16 mouse cellular contexts compared by ENCODE assay signal in genomic region chr11:83447612-83448011, GRCm38 (mm10). TPM values are rescaled to one million over a fixed set of nuclear protein-coding genes. Genes with fewer than 3 reads are reported as not detected.
DNase-seq lines count a peak whose midpoint lies in the region; ATAC-seq and TF ChIP-seq lines count a peak whose summit lies in the region.
"Had no signal": no experiment of that assay in that cellular context is flagged by ENCODE, and none has a peak within 500 bp of the region (broad histone marks: within the 10 kb centered on the region; RNA-seq: fewer than 3 reads in every experiment).

No protein-coding gene starts in this region.

- no peak overlapping the region for H3K4me3 ChIP-seq in heart, postnatal 0 days (ENCODE audit: low read depth, low read length)
- H3K4me3 ChIP-seq in lung, postnatal 0 days (ENCODE audit: low read depth, low read length), result no peak overlapping the region
- no peak overlapping the region for H3K4me3 ChIP-seq in limb, embryonic 10.5 days
- H3K4me3 ChIP-seq: embryonic facial prominence, embryonic 12.5 days; hindbrain, embryonic 12.5 days had no signal

- no peak overlapping the region for H3K4me2 ChIP-seq in heart, postnatal 0 days (ENCODE audit: low read depth, low read length)
- H3K4me2 ChIP-seq in lung, postnatal 0 days (replicated peaks; ENCODE audit: low read depth, low read length), result no peak overlapping the region
- H3K4me2 ChIP-seq: embryonic facial prominence, embryonic 12.5 days; hindbrain, embryonic 12.5 days had no signal

- H3K9me3 ChIP-seq in heart, postnatal 0 days (replicated peaks; ENCODE audit: control insufficient read depth, low read length), result no peaks in the 10 kb centered on the region
- no peaks in the 10 kb centered on the region for H3K9me3 ChIP-seq in lung, postnatal 0 days (ENCODE audit: low read length)
- no peaks in the 10 kb centered on the region for H3K9me3 ChIP-seq in limb, embryonic 10.5 days (replicated peaks)
- H3K9me3 ChIP-seq: embryonic facial prominence, embryonic 12.5 days; hindbrain, embryonic 12.5 days had no signal

- 85% methylated on average over 10 of the region's 10 CpGs for WGBS in heart, postnatal 0 days
- WGBS in lung, postnatal 0 days, result 67% methylated on average over 10 of the region's 10 CpGs
- WGBS in limb, embryonic 10.5 days, result 45% methylated on average over 10 of the region's 10 CpGs

- H3K9ac ChIP-seq in heart, postnatal 0 days (replicated peaks; ENCODE audit: low read depth, low read length), result no peak overlapping the region
- H3K9ac ChIP-seq in lung, postnatal 0 days (replicated peaks; ENCODE audit: low read depth), result no peak overlapping the region
- H3K9ac ChIP-seq: embryonic facial prominence, embryonic 12.5 days; hindbrain, embryonic 12.5 days had no signal

- peaks cover 29% of the 10 kb centered on the region for H3K27me3 ChIP-seq in heart, postnatal 0 days (ENCODE audit: control insufficient read depth, insufficient read depth, low read length)
- H3K27me3 ChIP-seq in lung, postnatal 0 days (replicated peaks; ENCODE audit: insufficient read depth, low read length), result peaks cover 16% of the 10 kb centered on the region
- H3K27me3 ChIP-seq in limb, embryonic 10.5 days (ENCODE audit: low read depth, poor library complexity, severe bottlenecking), result peaks cover 54% of the 10 kb centered on the region

- ATAC-seq in heart, postnatal 0 days (ENCODE audit: insufficient read depth, low read depth), result no peak
- no peak for ATAC-seq in lung, postnatal 0 days

- intact Hi-C loops in heart, postnatal 25 days (cut with DNase I), result no loop called here

- no peak for TF ChIP-seq CTCF in heart, postnatal 0 days (IDR thresholded peaks at IDR 0.05; ENCODE audit: low read depth)
- no peak for TF ChIP-seq CTCF in lung, postnatal 0 days (IDR thresholded peaks at IDR 0.05)

- peak overlapping the region; percentile 43; the same call in 1 of the 2 replicates for H3K27ac ChIP-seq in heart, postnatal 0 days (ENCODE audit: low read depth)
- no peak overlapping the region for H3K27ac ChIP-seq in lung, postnatal 0 days (ENCODE audit: low read length)
- H3K27ac ChIP-seq in limb, embryonic 10.5 days, result 0 out of 2 replicates have a peak overlapping the region, but pooled peaks have one; percentile 42
- H3K27ac ChIP-seq: embryonic facial prominence, embryonic 12.5 days; hindbrain, embryonic 12.5 days had no signal

- H3K36me3 ChIP-seq in heart, postnatal 0 days (replicated peaks; ENCODE audit: control insufficient read depth, insufficient read depth, low read length), result no peaks in the 10 kb centered on the region
- H3K36me3 ChIP-seq in lung, postnatal 0 days (ENCODE audit: insufficient read depth, low read length), result no peaks in the 10 kb centered on the region
- H3K36me3 ChIP-seq in limb, embryonic 10.5 days, result no peaks in the 10 kb centered on the region
- H3K36me3 ChIP-seq: embryonic facial prominence, embryonic 12.5 days; hindbrain, embryonic 12.5 days had no signal

- TF ChIP-seq EP300 in heart, postnatal 0 days (IDR thresholded peaks at IDR 0.05; ENCODE audit: low read depth), result no peak
- no peak for TF ChIP-seq EP300 in lung, postnatal 0 days (IDR thresholded peaks at IDR 0.05)

- peak; percentile 42 for DNase-seq in adrenal gland, postnatal 10 days
- no peak for DNase-seq in adrenal gland, adult 8-10 months
- DNase-seq in heart, postnatal 0 days (ENCODE audit: low spot score), result no peak
- no peak for DNase-seq in heart, postnatal 25 days (ENCODE audit: low spot score)
- DNase-seq in lung, postnatal 0 days (ENCODE audit: low spot score), result peak; percentile 18
- DNase-seq in lung, postnatal 10 days, result no peak
- DNase-seq in limb, embryonic 10.5 days (ENCODE audit: low spot score), result no peak
- no peak for DNase-seq in layer of hippocampus, adult 9-10 months (ENCODE audit: low spot score)
- DNase-seq: cerebellum, postnatal 14 days had no signal

- H3K4me1 ChIP-seq in heart, postnatal 0 days (ENCODE audit: control insufficient read depth, insufficient read depth), result peaks cover 37% of the 10 kb centered on the region
- peaks cover 25% of the 10 kb centered on the region for H3K4me1 ChIP-seq in lung, postnatal 0 days (ENCODE audit: insufficient read depth, low read depth, low read length)
- H3K4me1 ChIP-seq in limb, embryonic 10.5 days, result peaks cover 48% of the 10 kb centered on the region

RNA-seq across cellular contexts. Expression of gene 1700020L24Rik, which starts 10.1 kb away (rescaled TPM):
- 1 to 10 TPM in 1 of 2 experiments, under 1 TPM in 1; 0.30 to 1.4 TPM for total RNA-seq in adrenal gland, postnatal 10 days (2021)
- under 1 TPM in 1 of 4 experiments, not detected in 3; 0.89 TPM for total RNA-seq in adrenal gland, adult 8-10 months (2022)
- total RNA-seq in heart, postnatal 0 days (2014; rRNA removed; ENCODE audit: low replicate concordance), result 4.2 TPM in 1 of 2 replicates, not detected in the other
- 0.81 and 1.1 TPM in 2 replicates for polyA plus RNA-seq in heart, postnatal 0 days (2015; fragmentation: Nextera tagmentation; extraction: Ambion mirVana)
- total RNA-seq in heart, postnatal 25 days (2021), result not detected
- 0.23 and 0.54 TPM in 2 replicates for polyA plus RNA-seq in lung, postnatal 0 days (2015; fragmentation: Nextera tagmentation; extraction: Ambion mirVana)
- polyA plus RNA-seq in limb, embryonic 10.5 days (2016; fragmentation: Nextera tagmentation; extraction: Ambion mirVana), result 0.31 TPM in 1 of 2 replicates, not detected in the other
- total RNA-seq: layer of hippocampus, postnatal 10 days had no signal

RNA-seq across cellular contexts. Expression of gene Mmp28, which starts 15.3 kb away (rescaled TPM):
- 10 to 100 TPM in 1 of 2 experiments, 1 to 10 TPM in 1; 9.8 to 15.1 TPM for total RNA-seq in adrenal gland, postnatal 10 days (2021)
- total RNA-seq in adrenal gland, adult 8-10 months (2022), result 10 to 100 TPM; 15.5 to 19.1 (median 17.8) TPM
- 7.8 and 24.7 TPM in 2 replicates for total RNA-seq in heart, postnatal 0 days (2014; rRNA removed; ENCODE audit: low replicate concordance)
- 3.7 and 4.3 TPM in 2 replicates for polyA plus RNA-seq in heart, postnatal 0 days (2015; fragmentation: Nextera tagmentation; extraction: Ambion mirVana)
- total RNA-seq in heart, postnatal 25 days (2021), result 1 to 10 TPM; 4.6 to 5.7 TPM
- polyA plus RNA-seq in lung, postnatal 0 days (2015; fragmentation: Nextera tagmentation; extraction: Ambion mirVana), result 4.2 and 5.1 TPM in 2 replicates
- polyA plus RNA-seq in limb, embryonic 10.5 days (2016; fragmentation: Nextera tagmentation; extraction: Ambion mirVana), result 0.75 and 2.3 TPM in 2 replicates

RNA-seq across cellular contexts. Expression of gene Gas2l2, which starts 18.4 kb away (rescaled TPM):
- total RNA-seq in adrenal gland, postnatal 10 days (2021), result not detected
- total RNA-seq in adrenal gland, adult 8-10 months (2022), result under 1 TPM in 1 of 4 experiments, not detected in 3; 0.19 TPM
- total RNA-seq in heart, postnatal 0 days (2014; rRNA removed; ENCODE audit: low replicate concordance), result not detected in 2 replicates
- polyA plus RNA-seq in heart, postnatal 0 days (2015; fragmentation: Nextera tagmentation; extraction: Ambion mirVana), result 0.15 TPM in 1 of 2 replicates, not detected in the other
- not detected for total RNA-seq in heart, postnatal 25 days (2021)
- 1.8 and 2.2 TPM in 2 replicates for polyA plus RNA-seq in lung, postnatal 0 days (2015; fragmentation: Nextera tagmentation; extraction: Ambion mirVana)
- polyA plus RNA-seq in limb, embryonic 10.5 days (2016; fragmentation: Nextera tagmentation; extraction: Ambion mirVana), result not detected in 2 replicates
- total RNA-seq: left cerebral cortex, postnatal 36 days had no signal
- polyA plus RNA-seq: forebrain, embryonic 11.5 days; liver, embryonic 16.5 days; stomach, embryonic 14.5 days had no signal

RNA-seq across cellular contexts. Expression of gene Taf15, which starts 25.3 kb away (rescaled TPM):
- total RNA-seq in adrenal gland, postnatal 10 days (2021), result 10 to 100 TPM; 54.9 to 58.4 TPM
- 10 to 100 TPM; 58.3 to 80.5 (median 68.7) TPM for total RNA-seq in adrenal gland, adult 8-10 months (2022)
- 1.6 and 6.0 TPM in 2 replicates for total RNA-seq in heart, postnatal 0 days (2014; rRNA removed; ENCODE audit: low replicate concordance)
- 4.2 and 4.7 TPM in 2 replicates for polyA plus RNA-seq in heart, postnatal 0 days (2015; fragmentation: Nextera tagmentation; extraction: Ambion mirVana)
- 10 to 100 TPM; 33.7 to 33.8 TPM for total RNA-seq in heart, postnatal 25 days (2021)
- polyA plus RNA-seq in lung, postnatal 0 days (2015; fragmentation: Nextera tagmentation; extraction: Ambion mirVana), result 3.2 and 4.4 TPM in 2 replicates
- 11.3 and 11.9 TPM in 2 replicates for polyA plus RNA-seq in limb, embryonic 10.5 days (2016; fragmentation: Nextera tagmentation; extraction: Ambion mirVana)

RNA-seq across cellular contexts. Expression of gene Rasl10b, which starts 38.7 kb away (rescaled TPM):
- total RNA-seq in adrenal gland, postnatal 10 days (2021), result 1 to 10 TPM; 8.5 to 9.1 TPM
- total RNA-seq in adrenal gland, adult 8-10 months (2022), result 10 to 100 TPM; 15.9 to 21.1 (median 17.8) TPM
- total RNA-seq in heart, postnatal 0 days (2014; rRNA removed; ENCODE audit: low replicate concordance), result 31.1 and 45.3 TPM in 2 replicates
- 7.9 and 9.2 TPM in 2 replicates for polyA plus RNA-seq in heart, postnatal 0 days (2015; fragmentation: Nextera tagmentation; extraction: Ambion mirVana)
- total RNA-seq in heart, postnatal 25 days (2021), result 10 to 100 TPM; 49.6 to 60.1 TPM
- 0.80 and 1.2 TPM in 2 replicates for polyA plus RNA-seq in lung, postnatal 0 days (2015; fragmentation: Nextera tagmentation; extraction: Ambion mirVana)
- polyA plus RNA-seq in limb, embryonic 10.5 days (2016; fragmentation: Nextera tagmentation; extraction: Ambion mirVana), result 1.5 and 1.6 TPM in 2 replicates

Comparison
In these comparisons a context has a peak if more than half of its experiments do, and no peak if none do; other contexts are left out.
1. DNase-seq: peak in adrenal gland, postnatal 10 days (single experiment) and lung, postnatal 0 days (single experiment); none in adrenal gland, adult 8-10 months (single experiment), heart, postnatal 0 days (single experiment), heart, postnatal 25 days (single experiment), lung, postnatal 10 days (single experiment), limb, embryonic 10.5 days (single experiment) and layer of hippocampus, adult 9-10 months (single experiment).